9 mouse cellular contexts compared by ENCODE assay signal in the genomic region with DNA sequence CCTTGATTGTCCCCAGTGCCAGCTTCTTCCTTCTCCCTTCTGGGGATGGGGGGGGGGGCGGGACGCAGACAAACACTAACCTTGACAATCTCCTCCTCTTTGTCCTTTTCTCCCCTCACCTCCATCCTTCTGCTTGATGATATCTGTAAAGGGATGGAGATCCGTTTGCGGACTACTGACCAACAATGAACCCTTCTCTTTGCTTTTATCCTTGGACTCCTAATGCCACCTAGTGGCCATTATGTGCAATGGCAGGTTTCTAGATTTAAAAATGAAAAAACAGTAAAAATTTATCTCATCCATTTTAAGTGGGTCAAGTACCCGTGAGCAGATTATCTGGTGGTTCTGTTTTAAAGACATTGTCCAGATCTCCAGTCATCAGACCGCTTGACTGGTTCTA. TPM values are rescaled to one million over a fixed set of nuclear protein-coding genes. Genes with fewer than 3 reads are reported as not detected.
DNase-seq lines count a peak whose midpoint lies in the region; ATAC-seq and TF ChIP-seq lines count a peak whose summit lies in the region.
"Had no signal": no experiment of that assay in that cellular context is flagged by ENCODE, and none has a peak within 500 bp of the region (broad histone marks: within the 10 kb centered on the region; RNA-seq: fewer than 3 reads in every experiment).

No protein-coding gene starts in this region.

- no peak overlapping the region for H3K4me2 ChIP-seq in heart, postnatal 0 days (ENCODE audit: low read depth, low read length)
- H3K4me2 ChIP-seq in hindbrain, embryonic 11.5 days (replicated peaks; ENCODE audit: low read depth, low read length): peak overlapping the region; percentile 31; the same call in 1 of the 2 replicates
- peak overlapping the region; percentile 37 for H3K4me2 ChIP-seq in midbrain, embryonic 16.5 days (ENCODE audit: low read length)

- H3K4me3 ChIP-seq in heart, postnatal 0 days (ENCODE audit: low read depth, low read length): no peak overlapping the region
- no peak overlapping the region for H3K4me3 ChIP-seq in hindbrain, embryonic 11.5 days (ENCODE audit: low read depth, low read length)
- H3K4me3 ChIP-seq in midbrain, embryonic 16.5 days (ENCODE audit: low read depth, low read length): peak overlapping the region; percentile 22

- under 1% methylated on average over 6 of the region's 6 CpGs for WGBS in heart, postnatal 0 days
- 0% methylated on average over 6 of the region's 6 CpGs for WGBS in hindbrain, embryonic 11.5 days
- 0% methylated on average over 6 of the region's 6 CpGs for WGBS in midbrain, embryonic 16.5 days

- peak; percentile 88 for TF ChIP-seq CTCF in heart, postnatal 0 days (IDR thresholded peaks at IDR 0.05; ENCODE audit: low read depth)

- no peaks in the 10 kb centered on the region for H3K36me3 ChIP-seq in heart, postnatal 0 days (replicated peaks; ENCODE audit: control insufficient read depth, insufficient read depth, low read length)
- H3K36me3 ChIP-seq in hindbrain, embryonic 11.5 days (ENCODE audit: control insufficient read depth, insufficient read depth, low read length): no peaks in the 10 kb centered on the region
- H3K36me3 ChIP-seq in midbrain, embryonic 16.5 days (ENCODE audit: control insufficient read depth, insufficient read depth, low read length): no peaks in the 10 kb centered on the region

- 0 out of 2 replicates have a peak, but pooled peaks cover 7% of the 10 kb centered on the region for H3K27me3 ChIP-seq in heart, postnatal 0 days (ENCODE audit: control insufficient read depth, insufficient read depth, low read length)
- no peaks in the 10 kb centered on the region for H3K27me3 ChIP-seq in hindbrain, embryonic 11.5 days (ENCODE audit: control insufficient read depth, insufficient read depth, low read length)
- no peaks in the 10 kb centered on the region for H3K27me3 ChIP-seq in midbrain, embryonic 16.5 days (ENCODE audit: control insufficient read depth, insufficient read depth, low read depth, low read length)

- no peak for TF ChIP-seq EP300 in heart, postnatal 0 days (IDR thresholded peaks at IDR 0.05; ENCODE audit: low read depth)

- no peak overlapping the region for H3K27ac ChIP-seq in heart, postnatal 0 days (ENCODE audit: low read depth)
- no peak overlapping the region for H3K27ac ChIP-seq in hindbrain, embryonic 11.5 days (ENCODE audit: low read depth, low read length)
- H3K27ac ChIP-seq in midbrain, embryonic 16.5 days (ENCODE audit: low read length): no peak overlapping the region
- H3K27ac ChIP-seq: macrophage had no signal

- peak; percentile 71 for DNase-seq in heart, postnatal 0 days (ENCODE audit: low spot score)
- DNase-seq in heart, adult 8-10 months (ENCODE audit: low spot score): no peak
- peak; percentile 37 for DNase-seq in adipocyte (ENCODE audit: low spot score)
- DNase-seq in hindbrain, embryonic 11.5 days (ENCODE audit: low spot score): peak; percentile 48
- DNase-seq in left cerebral cortex, adult 8-10 months (ENCODE audit: low spot score in 2 of 2): no peak
- no peak for DNase-seq in frontal cortex, postnatal 36 days (ENCODE audit: low spot score in 2 of 2)
- DNase-seq in spleen, adult 12 weeks (ENCODE audit: low spot score): no peak

- no peak for ATAC-seq in heart, postnatal 0 days (ENCODE audit: insufficient read depth, low read depth)
- ATAC-seq in hindbrain, embryonic 11.5 days (ENCODE audit: low FRiP score): no peak
- no peak for ATAC-seq in midbrain, embryonic 16.5 days

- no peaks in the 10 kb centered on the region for H3K9me3 ChIP-seq in heart, postnatal 0 days (replicated peaks; ENCODE audit: control insufficient read depth, low read length)
- H3K9me3 ChIP-seq in hindbrain, embryonic 11.5 days (ENCODE audit: control insufficient read depth, low read length): no peaks in the 10 kb centered on the region
- H3K9me3 ChIP-seq in midbrain, embryonic 16.5 days (replicated peaks; ENCODE audit: control insufficient read depth, low read length, poor library complexity, severe bottlenecking): no peaks in the 10 kb centered on the region

- H3K4me1 ChIP-seq in heart, postnatal 0 days (ENCODE audit: control insufficient read depth, insufficient read depth): 0 out of 2 replicates have a peak, but pooled peaks cover 3% of the 10 kb centered on the region
- no peaks in the 10 kb centered on the region for H3K4me1 ChIP-seq in hindbrain, embryonic 11.5 days (replicated peaks; ENCODE audit: control insufficient read depth, insufficient read depth, low read length)
- H3K4me1 ChIP-seq in midbrain, embryonic 16.5 days (ENCODE audit: control insufficient read depth, insufficient read depth, low read length): peaks cover 17% of the 10 kb centered on the region

- no peak overlapping the region for H3K9ac ChIP-seq in heart, postnatal 0 days (replicated peaks; ENCODE audit: low read depth, low read length)
- H3K9ac ChIP-seq in hindbrain, embryonic 11.5 days (ENCODE audit: low read depth, low read length): 0 out of 2 replicates have a peak overlapping the region, but pooled peaks have one; percentile 34
- H3K9ac ChIP-seq in midbrain, embryonic 16.5 days (ENCODE audit: low read depth, low read length): 0 out of 2 replicates have a peak overlapping the region, but pooled peaks have one; percentile 20

RNA-seq across cellular contexts. Expression of gene Zfp607b, which starts 3.5 kb away (rescaled TPM):
- total RNA-seq in heart, postnatal 0 days (2014; rRNA removed; ENCODE audit: low replicate concordance): 1.4 and 2.5 TPM in 2 replicates
- polyA plus RNA-seq in heart, postnatal 0 days (2015; fragmentation: Nextera tagmentation; extraction: Ambion mirVana): 2.1 and 2.4 TPM in 2 replicates
- total RNA-seq in heart, adult 8-10 months (2022): 1 to 10 TPM in 1 of 4 experiments, under 1 TPM in 3; 0.56 to 1.9 (median 0.71) TPM
- polyA plus RNA-seq in hindbrain, embryonic 11.5 days (2014; fragmentation: Nextera tagmentation; extraction: Ambion mirVana): 7.3 and 8.5 TPM in 2 replicates
- polyA plus RNA-seq in midbrain, embryonic 16.5 days (2015; fragmentation: Nextera tagmentation; extraction: Ambion mirVana): 16.7 and 19.1 TPM in 2 replicates
- total RNA-seq in left cerebral cortex, adult 8-10 months (2022): 10 to 100 TPM in 2 of 4 experiments, 1 to 10 TPM in 2; 9.7 to 12.2 (median 10.7) TPM

RNA-seq across cellular contexts. Expression of gene Map3k10, which starts 11.3 kb away (rescaled TPM):
- total RNA-seq in heart, postnatal 0 days (2014; rRNA removed; ENCODE audit: low replicate concordance): 18.4 and 23.2 TPM in 2 replicates
- polyA plus RNA-seq in heart, postnatal 0 days (2015; fragmentation: Nextera tagmentation; extraction: Ambion mirVana): 2.5 and 3.0 TPM in 2 replicates
- total RNA-seq in heart, adult 8-10 months (2022): 10 to 100 TPM; 18.4 to 21.5 (median 20.8) TPM
- 6.2 and 8.8 TPM in 2 replicates for polyA plus RNA-seq in hindbrain, embryonic 11.5 days (2014; fragmentation: Nextera tagmentation; extraction: Ambion mirVana)
- 15.4 and 16.9 TPM in 2 replicates for polyA plus RNA-seq in midbrain, embryonic 16.5 days (2015; fragmentation: Nextera tagmentation; extraction: Ambion mirVana)
- total RNA-seq in left cerebral cortex, adult 8-10 months (2022): 100 to 1,000 TPM; 166 to 174 (median 173) TPM

RNA-seq across cellular contexts. Expression of gene Ttc9b, which starts 32.0 kb away (rescaled TPM):
- not detected in 2 replicates for total RNA-seq in heart, postnatal 0 days (2014; rRNA removed; ENCODE audit: low replicate concordance)
- not detected in 2 replicates for polyA plus RNA-seq in heart, postnatal 0 days (2015; fragmentation: Nextera tagmentation; extraction: Ambion mirVana)
- total RNA-seq in heart, adult 8-10 months (2022): not detected
- 11.2 and 13.4 TPM in 2 replicates for polyA plus RNA-seq in hindbrain, embryonic 11.5 days (2014; fragmentation: Nextera tagmentation; extraction: Ambion mirVana)
- 75.0 and 84.4 TPM in 2 replicates for polyA plus RNA-seq in midbrain, embryonic 16.5 days (2015; fragmentation: Nextera tagmentation; extraction: Ambion mirVana)
- 10 to 100 TPM; 81.9 to 99.6 (median 88.5) TPM for total RNA-seq in left cerebral cortex, adult 8-10 months (2022)
- polyA plus RNA-seq: macrophage had no signal

RNA-seq across cellular contexts. Expression of gene Zfp60, which starts 45.5 kb away (rescaled TPM):
- total RNA-seq in heart, postnatal 0 days (2014; rRNA removed; ENCODE audit: low replicate concordance): 3.8 and 4.1 TPM in 2 replicates
- polyA plus RNA-seq in heart, postnatal 0 days (2015; fragmentation: Nextera tagmentation; extraction: Ambion mirVana): 11.0 and 11.1 TPM in 2 replicates
- 1 to 10 TPM; 8.0 to 9.5 (median 8.8) TPM for total RNA-seq in heart, adult 8-10 months (2022)
- 90.6 and 93.9 TPM in 2 replicates for polyA plus RNA-seq in hindbrain, embryonic 11.5 days (2014; fragmentation: Nextera tagmentation; extraction: Ambion mirVana)
- polyA plus RNA-seq in midbrain, embryonic 16.5 days (2015; fragmentation: Nextera tagmentation; extraction: Ambion mirVana): 111 and 125 TPM in 2 replicates
- 10 to 100 TPM; 38.2 to 46.6 (median 42.1) TPM for total RNA-seq in left cerebral cortex, adult 8-10 months (2022)

Comparison
In these comparisons a context has a peak if more than half of its experiments do, and no peak if none do; other contexts are left out.
1. DNase-seq: peak in heart, postnatal 0 days (single experiment), adipocyte (single experiment) and hindbrain, embryonic 11.5 days (single experiment); none in heart, adult 8-10 months (single experiment), left cerebral cortex, adult 8-10 months (0 of 2), frontal cortex, postnatal 36 days (0 of 2) and spleen, adult 12 weeks (single experiment).
2. RNA of gene Ttc9b, which starts 32.0 kb away (total RNA-seq): 81.9 to 99.6 TPM in left cerebral cortex, adult 8-10 months; not detected in heart, postnatal 0 days and not detected in heart, adult 8-10 months; every median in the first group is over 10 times any median in the second.